Mouse (Mus musculus): ENCODE data around the gene Mrpl24.

GRCm38 (mm10) chr3:87913491-87913890 lies 5.8 kb upstream of the Mrpl24 start:
- TF ChIP-seq CTCF (IDR thresholded peaks at IDR 0.05) (no peak), EP300 (IDR thresholded peaks at IDR 0.05) (no peak)

All from lung, postnatal 0 days (tissue).